Mouse (Mus musculus): ENCODE data around the gene Ktn1.

DNA sequence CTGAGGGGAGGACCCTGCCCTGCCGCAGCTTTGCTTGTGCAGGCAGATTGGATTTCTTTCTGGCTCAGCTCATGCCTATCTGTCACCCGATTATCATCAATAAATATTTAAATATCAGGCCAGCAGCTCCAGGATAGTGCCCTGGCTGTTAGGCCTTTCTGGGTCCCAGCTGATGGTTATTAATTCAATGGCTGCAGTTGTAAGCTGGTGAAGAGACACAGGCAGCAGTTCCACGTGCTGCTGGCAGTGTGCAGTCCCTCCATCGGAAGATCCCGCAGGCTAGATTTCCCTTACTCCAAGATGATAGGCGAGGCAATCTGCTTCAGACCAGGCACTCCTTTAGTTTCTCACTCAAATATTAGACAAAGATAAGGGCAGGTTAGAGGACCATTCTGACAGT lies 116.9 kb downstream of the Ktn1 start:
- TF ChIP-seq GATA1 (IDR thresholded peaks at IDR 0.05; ENCODE audit: borderline replicate concordance, low read length) (no peak), FLI1 (IDR thresholded peaks at IDR 0.05; ENCODE audit: low read length) (no peak)

Data from megakaryocyte, embryonic 14.5 days (primary cell).